Mouse (Mus musculus) cerebellum, postnatal 14 days (tissue): Measurements from ENCODE around the gene Ccdc87.
A peak's percentile ranks its signal among the peaks of the same experiment; 100 is the strongest.
"Not testable (repeated sequence)": the region's sequence is repeated elsewhere in the genome, so short reads cannot be mapped to it uniquely, and the experiment has no call there.

Experiments used
- DNase-seq, 2 experiments: peaks; one replicate each; pipeline ENCODE4 v3.0.0; 2021; ENCODE audit warnings: mixed read lengths in 2 of 2

Gene Ccdc87

DNA sequence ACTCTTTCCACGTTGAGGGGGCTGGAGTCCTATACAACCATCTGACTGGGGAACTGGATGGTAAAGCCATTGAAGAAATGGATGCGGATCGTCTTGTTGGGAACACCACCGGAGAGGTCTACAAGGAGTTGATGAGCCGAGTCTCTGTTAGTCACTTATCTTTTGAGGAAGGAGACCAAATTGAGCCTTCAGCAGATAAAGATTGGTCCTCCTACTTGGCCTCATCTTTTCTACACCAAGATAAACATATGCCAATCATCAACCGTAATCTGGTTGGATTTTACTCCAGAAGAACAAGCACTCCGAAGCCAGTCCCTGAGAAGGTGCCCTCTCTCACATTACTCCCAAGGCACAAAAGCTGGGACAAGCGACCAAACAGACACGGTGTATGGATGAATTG is 1.7 kb downstream of the Ccdc87 start:
- DNase-seq: no peak

DNA sequence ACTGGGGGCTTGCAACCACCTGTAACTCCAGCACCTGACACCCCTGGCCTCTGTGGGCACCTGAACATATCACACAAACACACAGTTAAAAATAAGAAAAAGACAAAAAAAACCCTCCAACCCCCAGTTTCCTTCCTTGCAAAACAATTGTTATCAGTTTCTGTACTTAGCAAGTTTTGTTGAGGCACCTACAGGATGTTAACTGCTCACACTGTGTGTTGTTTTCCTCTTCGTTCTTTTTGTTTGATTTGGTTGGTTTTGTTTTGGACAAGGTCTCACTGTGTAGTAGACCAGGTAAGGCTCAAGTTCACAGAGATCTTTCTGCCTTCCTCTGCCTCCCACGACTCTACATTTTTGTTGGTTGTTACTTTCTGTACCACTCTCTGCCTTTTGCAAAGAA is 3.4 kb downstream of the Ccdc87 start:
- DNase-seq: no peak

DNA sequence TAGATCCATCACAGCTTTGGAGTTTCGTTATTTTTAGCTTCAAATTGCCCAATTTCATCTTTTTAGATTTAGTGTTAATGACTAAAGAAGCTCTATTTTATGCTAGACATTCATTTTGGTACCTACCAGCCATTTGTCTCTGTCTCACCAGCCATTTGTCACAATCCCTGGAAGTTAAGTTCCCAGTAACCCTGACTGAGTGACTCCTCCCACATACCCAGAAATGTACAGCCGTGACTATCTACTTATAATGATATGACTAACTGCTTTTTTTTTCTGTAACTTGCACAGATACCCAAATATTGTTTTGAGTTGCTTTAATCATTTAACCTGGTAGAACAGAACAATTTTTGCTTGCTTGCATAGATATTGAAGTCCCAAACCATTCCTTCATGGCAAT is 6.7 kb downstream of the Ccdc87 start:
- DNase-seq: no peak

DNA sequence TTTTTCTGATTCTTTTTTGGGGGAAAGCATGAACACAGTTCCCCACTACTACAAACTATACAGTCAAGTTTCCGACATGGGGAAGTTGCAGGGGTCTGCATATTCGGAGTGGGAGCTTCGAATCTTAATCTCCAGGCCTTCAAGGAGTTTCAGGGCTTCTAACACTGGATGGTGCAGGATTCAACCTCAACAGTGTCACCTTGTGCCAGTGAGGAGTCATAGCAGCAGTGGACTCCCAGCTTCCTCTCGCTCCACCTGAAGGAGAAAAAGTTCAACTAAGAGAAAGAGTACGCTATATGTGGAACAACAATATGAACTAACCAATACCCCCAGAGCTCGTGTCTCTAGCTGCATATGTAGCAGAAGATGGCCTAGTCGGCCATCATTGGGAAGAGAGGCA is 8.3 kb downstream of the Ccdc87 start:
- peak; percentile 45 to 63 for DNase-seq

DNA sequence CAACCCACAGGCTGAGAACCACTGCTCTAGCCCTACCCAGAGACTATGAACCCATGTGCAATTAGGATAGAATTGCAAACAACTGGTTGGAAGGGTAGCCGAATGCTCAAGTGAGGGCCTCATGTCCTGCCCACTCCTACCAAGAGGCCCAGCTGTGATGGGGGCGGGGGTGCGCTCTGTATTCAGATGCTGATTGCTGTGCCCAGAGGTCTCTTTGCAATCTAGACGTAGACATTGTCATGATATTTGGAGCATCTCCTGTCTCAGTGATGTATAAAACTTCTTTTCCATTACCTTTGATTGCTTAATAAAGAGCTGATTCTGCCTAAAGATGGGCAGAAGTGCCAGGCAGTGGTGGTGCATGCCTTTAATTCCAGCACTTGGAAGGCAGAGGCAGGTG is 10.6 kb downstream of the Ccdc87 start:
- no peak for DNase-seq

DNA sequence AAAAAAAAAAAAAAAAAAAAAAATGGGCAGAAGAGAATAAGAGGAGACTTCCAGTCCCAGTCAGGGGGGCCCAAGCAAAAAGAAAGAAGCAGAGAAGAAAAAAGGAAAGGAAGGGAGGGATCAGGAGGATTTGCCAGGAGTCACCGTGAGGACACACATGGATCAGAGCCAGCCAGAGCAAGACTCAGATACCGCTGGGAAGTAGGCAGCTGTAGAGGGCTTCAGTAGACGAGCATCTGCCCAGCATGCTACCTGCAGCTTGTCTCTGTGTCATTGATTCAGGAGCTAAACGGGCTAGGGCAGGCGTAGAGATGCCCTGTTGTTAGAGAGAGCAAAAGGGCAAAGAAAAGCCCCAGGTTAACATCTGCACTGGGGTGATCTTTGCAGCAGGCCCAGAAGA is 11.1 kb downstream of the Ccdc87 start:
- DNase-seq: no peak

DNA sequence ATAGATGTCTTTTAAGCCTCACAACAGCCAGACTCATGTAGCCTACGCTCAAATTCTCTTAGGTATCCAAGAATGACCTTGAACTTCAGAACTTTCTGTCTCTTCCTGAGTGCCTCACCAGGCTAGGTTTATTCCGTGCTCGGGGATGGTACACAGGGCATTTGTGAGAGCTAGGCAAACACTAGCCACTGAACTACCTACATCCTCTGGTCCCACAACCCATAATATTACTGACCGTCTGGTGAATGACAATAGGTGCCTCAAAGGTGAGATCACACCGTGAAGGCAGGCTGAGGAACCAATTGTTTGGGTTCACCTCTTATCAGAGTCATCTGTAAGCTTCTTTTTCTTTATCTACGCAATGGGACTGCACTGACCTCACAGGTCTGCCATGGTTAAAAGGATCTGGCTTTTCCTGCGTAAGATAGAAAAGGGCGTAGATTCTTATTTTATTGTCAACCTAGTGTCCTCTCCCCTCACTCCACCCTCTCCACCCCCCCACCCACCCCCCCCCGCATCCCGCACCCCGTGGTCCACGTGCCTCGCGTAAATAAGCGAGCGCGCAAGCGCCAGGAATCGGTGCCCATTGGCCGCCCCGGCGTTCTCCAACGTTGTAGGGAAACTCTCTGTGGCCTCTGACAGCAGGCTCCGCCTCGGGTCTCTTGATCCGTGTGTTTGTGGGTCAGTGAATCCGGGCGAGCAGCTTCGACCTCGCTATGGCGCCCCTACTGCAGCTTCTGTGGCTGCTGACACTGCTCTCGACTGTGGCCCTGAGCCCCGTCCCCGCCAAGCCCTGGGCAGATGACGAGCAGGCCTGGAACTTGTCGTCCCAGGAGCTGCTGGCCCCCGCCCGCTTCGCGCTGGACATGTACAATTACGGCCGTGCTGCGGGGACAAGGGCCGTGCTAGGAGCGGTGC is 15.6 kb downstream of the Ccdc87 start, which contains the start of gene Ctsf:
TSS of gene Ctsf (plus strand) at position 579 of the 918 bp plus-strand sequence.
- DNase-seq: peak; percentile 94 to 95

DNA sequence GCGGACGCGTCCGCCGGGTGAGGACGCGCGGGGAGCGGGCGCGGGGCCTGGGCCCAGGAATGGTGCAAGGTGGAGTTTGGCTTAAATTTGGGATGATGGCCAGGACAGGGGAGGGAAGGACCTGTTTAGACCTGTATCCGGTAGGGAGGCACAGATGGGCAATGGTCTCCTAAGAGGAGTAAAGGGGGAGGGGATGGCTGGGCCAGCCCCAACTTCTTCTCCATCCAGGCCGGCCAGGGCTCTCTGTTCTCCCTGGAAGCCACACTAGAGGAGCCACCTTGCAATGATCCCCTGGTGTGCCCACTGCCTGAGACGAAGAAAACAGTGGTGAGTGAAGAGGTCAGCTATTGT is 16.3 kb downstream of the Ccdc87 start:
- no peak for DNase-seq

DNA sequence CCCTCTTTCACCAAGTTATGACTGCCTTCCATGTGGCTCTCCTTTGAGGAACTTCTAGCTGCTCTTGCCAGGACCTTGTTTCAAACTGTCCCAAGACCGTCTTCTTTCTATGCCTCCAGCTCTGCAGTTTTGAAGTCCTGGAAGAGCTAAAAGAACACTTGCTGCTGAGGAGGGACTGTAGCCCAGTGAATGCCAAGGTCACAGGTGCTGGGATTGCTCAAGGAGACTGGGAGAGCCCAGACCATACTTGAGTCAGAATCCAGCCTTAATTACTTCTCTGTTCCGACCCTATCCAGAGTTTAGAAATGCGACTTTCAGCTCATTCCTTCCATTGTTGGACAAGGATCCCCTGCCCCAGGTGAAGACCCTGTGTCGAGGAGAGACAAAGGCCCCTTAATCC is 16.8 kb downstream of the Ccdc87 start:
- no peak for DNase-seq

DNA sequence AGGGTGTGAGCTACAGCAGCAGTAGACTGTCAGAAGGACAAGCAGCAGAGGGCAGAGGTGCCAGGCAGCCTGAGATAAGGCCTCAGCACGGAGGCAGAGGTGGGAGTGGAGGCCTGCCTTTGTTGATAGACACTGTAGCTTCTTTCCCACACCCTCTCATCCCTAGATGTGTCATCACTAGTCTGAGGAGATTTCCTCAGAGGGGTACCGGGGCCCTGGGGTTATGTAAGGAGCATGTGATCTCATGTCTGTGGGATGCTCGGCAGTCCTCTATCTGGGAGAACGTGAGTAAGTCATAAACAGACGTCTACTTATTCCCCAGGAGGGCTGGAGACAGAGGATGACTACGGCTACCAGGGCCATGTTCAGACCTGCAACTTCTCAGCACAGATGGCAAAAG is 19.9 kb downstream of the Ccdc87 start:
- no peak for DNase-seq

DNA sequence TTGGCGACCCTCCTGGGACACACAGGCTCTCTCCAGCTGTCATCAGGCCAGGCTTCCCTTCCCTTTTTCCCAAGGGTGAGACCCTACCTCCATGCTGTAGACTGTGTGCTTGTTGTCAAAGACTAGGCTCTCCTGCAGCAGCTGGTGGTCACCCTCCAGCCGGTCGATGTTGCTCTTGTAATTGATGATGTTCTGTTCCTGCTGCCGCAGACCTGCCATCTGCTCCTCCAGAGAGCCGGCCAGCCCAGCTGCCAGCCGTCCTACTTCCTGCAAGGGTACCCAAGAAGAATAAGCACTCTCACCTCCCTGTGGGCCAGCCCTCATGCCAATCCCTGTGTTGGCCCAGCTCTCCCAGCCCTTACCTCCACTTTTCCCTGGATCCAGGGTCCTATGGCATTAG is 23.9 kb downstream of the Ccdc87 start:
- DNase-seq: peak; percentile 46 to 47

DNA sequence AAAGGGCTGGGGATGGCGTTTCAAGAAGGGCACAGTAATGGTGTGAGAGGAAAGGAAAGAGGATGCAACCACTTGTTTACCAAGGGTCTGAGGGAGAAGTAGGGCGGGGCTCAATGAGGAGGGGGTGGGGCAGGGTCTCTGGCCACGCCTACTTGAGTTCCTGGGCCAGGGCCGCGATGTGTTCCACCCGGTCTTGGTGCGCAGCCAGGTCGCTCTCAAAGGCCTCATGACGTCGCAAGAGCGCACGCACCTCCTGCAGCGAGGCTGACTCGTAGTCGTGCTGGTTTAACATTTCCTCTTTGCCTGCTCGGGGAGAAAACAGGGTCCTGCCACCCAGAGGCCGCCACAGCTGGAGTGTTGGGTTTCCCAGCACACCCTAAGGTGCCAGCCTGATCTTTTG is 26.0 kb downstream of the Ccdc87 start:
- peak; percentile 30 to 64 for DNase-seq

DNA sequence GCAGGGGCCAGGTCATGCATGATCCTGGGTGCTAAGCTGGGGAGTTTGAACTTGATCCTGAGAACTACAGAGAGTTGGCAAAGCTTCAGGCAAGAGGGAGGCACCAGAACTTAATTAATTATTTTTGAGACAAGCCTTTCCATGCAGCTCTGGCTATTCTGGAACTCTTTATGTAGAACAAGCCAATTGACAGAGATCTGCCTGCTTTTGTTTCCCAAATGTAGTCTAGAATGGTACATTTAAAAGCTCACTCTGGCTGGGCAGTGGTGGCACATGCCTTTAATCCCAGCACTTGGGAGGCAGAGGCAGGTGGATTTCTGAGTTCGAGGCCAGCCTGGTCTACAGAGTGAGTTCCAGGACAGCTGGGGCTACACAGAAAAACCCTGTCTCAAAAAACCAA is 35.4 kb downstream of the Ccdc87 start:
- not testable (repeated sequence) for DNase-seq

DNA sequence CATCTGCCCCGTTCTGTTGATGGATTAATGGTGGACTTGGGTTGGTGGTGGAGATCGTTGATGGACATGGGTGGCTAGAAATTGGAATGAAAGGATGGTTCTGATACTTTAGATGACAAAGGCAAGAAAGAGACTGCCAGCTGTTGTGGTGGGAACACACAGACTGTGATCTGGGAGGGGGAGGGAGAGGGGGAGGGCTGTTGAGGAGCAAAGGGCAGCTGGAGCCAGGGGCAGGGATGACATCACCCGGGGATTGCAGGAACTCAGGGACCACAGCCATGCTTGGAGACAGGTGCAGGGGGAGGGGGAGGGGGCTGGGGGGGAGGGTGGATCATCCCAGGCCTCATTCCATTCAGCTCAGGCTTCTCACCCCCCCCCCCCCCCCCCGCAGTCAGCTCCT is 37.1 kb downstream of the Ccdc87 start:
- no peak for DNase-seq

DNA sequence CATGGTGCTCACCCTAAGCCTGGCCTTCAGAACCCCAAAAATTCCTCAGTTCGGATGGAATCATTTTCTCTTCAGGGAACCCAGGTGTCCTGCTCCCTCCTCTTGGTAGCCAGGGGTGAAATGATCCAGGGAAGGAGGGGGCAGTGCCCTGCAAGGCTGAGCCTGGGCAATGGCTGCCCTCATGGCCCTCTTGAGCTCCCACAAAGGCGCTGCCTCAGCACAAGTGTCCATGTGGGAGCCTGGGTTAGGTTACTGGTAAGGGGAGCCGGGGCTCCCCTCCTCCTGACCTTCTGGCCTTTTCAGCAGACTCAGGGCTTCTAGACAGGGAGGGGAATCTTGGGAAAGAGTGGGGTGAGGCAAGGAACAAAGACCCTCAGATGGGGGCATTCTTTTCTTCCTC is 37.6 kb downstream of the Ccdc87 start:
- DNase-seq: no peak

DNA sequence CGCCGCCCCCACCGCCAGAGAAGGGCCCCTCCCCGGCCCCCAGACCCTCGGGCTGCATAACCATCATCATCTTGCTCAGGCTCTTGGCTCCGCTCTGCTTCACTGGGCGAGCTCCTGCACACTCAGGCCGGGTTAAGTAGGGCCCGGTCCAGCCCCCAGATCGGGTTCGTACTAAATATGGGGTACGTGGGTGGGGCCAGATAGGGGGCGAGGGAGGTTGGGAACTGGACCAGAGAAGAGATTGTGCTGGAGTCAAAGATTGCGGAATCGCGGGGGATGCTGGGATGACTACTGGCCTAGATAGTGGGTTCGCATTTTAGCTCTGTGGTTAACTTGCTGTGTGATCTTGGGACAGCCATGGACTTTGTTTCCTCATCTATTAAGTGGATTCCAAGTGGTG is 38.6 kb downstream of the Ccdc87 start, which contains the start of gene Actn3:
TSS of gene Actn3 (minus strand) at position 125 of the 400 bp plus-strand sequence.
- no peak for DNase-seq

DNA sequence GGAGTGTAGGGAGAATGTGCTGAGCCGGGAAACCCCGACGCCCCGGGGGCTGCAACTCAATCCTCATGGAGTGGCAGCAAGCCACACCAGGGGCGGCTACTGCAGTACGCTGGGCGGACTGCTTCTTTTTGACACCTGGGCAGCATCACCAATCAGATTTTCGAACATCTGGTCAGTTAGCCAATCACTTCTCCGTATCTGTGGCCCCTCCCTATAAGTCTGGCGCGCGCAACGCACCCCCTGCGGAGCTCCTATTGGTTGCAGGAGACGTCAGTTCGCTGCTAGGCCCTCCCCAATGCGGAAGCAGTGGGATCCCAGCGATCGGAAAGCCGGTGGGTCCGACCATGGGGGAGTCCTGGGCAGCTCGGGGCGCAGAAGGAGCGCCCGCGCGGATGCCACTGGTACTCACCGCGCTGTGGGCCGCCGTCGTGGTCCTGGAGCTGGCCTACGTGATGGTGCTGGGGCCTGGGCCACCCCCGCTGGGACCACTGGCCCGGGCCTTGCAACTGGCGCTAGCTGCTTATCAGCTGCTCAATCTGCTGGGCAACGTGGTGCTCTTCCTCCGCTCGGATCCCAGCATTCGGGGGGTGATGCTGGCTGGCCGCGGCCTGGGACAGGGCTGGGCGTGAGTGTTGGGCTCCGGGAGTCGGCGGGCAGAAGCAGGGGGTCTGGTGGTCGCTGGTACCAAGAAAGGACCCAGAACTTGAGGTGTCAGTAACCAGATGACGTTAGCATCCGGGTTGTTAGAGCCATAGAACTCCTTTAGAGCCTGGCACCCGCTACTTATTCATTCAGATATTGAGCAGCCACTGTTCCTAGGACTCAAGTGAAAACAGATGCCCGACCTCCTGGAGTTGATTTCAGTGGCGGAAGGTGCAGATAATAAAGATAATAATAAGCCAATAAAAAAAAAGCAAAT is 39.5 kb downstream of the Ccdc87 start, which contains the start of gene Zdhhc24:
TSS of gene Zdhhc24 (plus strand) at position 264 of the 919 bp plus-strand sequence.
- peak; percentile 98 to 99 for DNase-seq

DNA sequence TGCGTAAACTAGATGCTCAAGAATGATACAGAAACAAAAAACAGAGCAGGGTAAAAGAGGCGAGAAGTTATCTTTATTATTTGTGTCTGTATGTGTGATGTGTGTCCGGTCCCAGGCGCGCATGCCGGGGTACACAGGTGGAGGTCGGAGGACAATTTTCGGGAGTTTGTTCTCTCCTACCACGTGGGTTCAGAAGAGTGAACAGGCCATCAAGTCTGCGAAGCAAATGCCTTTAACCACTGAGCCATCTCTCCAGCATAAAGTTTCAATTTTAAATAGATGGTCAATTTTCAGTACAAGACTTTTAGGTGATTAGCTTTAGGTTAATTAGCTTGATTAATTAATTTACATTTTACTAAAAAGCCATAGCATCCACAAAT is 40.1 kb downstream of the Ccdc87 start:
- no peak for DNase-seq

DNA sequence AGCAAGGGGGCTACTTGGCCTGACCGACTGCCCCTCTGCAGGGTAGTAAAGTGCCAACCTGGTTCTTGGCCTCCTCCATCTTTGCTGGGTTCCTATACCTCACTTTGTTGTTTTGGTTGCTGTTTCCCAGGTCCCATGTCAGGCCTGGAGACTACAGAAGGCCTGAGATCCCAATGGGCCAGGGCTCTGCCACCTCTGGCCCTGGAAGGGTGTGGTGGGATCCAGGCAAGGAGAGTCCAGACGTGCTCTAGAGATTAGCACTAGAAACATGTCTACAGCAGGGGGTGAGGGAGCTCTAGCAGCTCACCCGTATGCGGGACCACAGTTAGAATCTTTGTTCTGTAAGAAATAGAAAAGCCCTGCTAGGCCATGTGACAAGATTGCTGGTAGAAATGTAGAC is 44.8 kb downstream of the Ccdc87 start:
- no peak for DNase-seq

DNA sequence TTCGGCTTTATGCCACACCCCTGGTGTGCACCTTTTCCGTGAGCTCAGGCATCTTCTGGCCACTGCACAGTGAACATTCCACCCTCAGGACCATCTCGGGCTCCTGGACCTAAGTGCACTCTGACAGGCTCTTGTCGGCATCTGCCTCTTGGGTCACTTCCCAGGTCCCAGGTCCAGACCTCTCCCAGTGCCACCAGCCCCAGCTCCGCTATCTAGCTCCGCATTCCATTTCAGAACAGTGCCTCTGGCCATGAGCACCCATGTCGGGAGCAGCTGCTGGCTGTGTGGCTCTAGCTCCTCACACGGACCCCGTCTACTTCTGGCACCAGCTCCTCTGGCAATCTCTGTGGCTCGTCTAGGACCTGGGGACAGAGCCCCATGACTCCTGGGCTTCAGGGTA is 50.6 kb downstream of the Ccdc87 start:
- DNase-seq: no peak

DNA sequence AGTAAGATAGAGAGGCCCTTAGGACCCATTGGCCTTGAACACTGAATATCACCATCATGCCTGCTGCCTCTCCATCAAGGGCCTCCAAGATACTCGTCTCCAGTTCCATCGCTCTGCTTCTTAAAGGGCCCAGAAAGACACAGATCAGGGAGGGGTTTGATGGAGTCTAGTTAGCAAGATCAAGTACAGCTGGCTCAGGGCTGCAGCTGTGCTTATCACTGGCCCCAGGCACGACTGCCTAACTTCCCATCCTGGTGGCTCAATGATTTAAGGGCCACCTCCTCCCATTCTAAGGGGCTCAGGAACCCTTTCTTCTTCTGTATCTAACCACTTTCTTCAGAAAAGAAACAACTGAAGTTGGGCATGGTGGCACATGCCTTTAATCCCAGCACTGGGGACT is 52.6 kb downstream of the Ccdc87 start:
- DNase-seq: no peak
